Mouse (Mus musculus): ENCODE measurements at regions not wholly inside any gene's neighbourhood (a gene's known extent, or its start where the extent isn't known, plus 50 kb on each side); places are given as distances from the start of the nearest gene placed in this dataset.

DNA sequence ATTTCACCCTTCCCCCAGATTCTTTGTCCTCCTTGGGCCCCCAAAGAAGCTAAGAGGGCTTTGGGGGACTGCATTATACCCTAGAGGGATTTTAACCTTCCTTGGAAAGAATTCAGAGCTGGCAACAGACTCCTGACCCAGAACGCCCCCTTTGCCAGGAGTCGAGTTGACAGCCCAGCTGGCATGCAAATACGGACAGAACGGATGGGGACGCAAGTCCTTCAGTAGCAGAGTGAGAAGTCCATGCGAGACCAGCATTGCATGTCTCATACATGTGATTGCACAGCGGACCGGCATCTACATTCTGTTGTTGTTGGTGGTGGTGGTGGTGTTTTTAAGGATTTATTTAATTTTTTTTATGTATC is 92.1 kb upstream of the Gpr12 start:
- TF ChIP-seq GATA1 (IDR thresholded peaks at IDR 0.05; ENCODE audit: low read length) (no peak), TAL1 (IDR thresholded peaks at IDR 0.05; ENCODE audit: low read length) (no peak)

All from erythroblast, embryonic 14.5 days (primary cell).